Mouse (Mus musculus) myocyte (in vitro differentiated cells): ENCODE measurements at regions not wholly inside any gene's neighbourhood (a gene's known extent, or its start where the extent isn't known, plus 50 kb on each side); places are given as distances from the start of the nearest gene placed in this dataset.

Experiments used
- CEBPB ChIP-seq: IDR thresholded peaks from 2 replicates; pipeline ENCODE4 v1.6.1; 2011; ENCODE audit warnings: mild to moderate bottlenecking, moderate library complexity; ENCODE audit not compliant: poor library complexity, insufficient read depth, severe bottlenecking
- E2F4 ChIP-seq: IDR thresholded peaks from one replicate; pipeline ENCODE4 v1.6.1; 2011; ENCODE audit warnings: mild to moderate bottlenecking, control low read depth, moderate library complexity; ENCODE audit not compliant: insufficient read depth
- MAX ChIP-seq: IDR thresholded peaks from one replicate; pipeline ENCODE4 v1.6.1; 2011; ENCODE audit warnings: low read depth, mild to moderate bottlenecking, control low read depth
- MYOD1 ChIP-seq, 3 experiments: IDR thresholded peaks; one replicate each; pipeline ENCODE4 v1.6.1; 2011; ENCODE audit warnings: control low read depth in 2 of 3, low read depth in 2 of 3, mild to moderate bottlenecking in 2 of 3, moderate library complexity in 1 of 3; ENCODE audit not compliant: insufficient read length in 2 of 3, control insufficient read depth in 1 of 3
- MYOG ChIP-seq, 3 experiments: IDR thresholded peaks; one replicate each; pipeline ENCODE4 v1.6.1; 2011; ENCODE audit warnings: control low read depth in 2 of 3, low read depth in 2 of 3, mild to moderate bottlenecking in 2 of 3; ENCODE audit not compliant: insufficient read length in 2 of 3, control insufficient read depth in 1 of 3, insufficient read depth in 1 of 3
- POLR2A ChIP-seq: IDR thresholded peaks from one replicate; pipeline ENCODE4 v1.6.1; 2011; ENCODE audit warnings: low read depth, mild to moderate bottlenecking, control low read depth, moderate library complexity; ENCODE audit not compliant: insufficient read length
- POLR2AphosphoS2 ChIP-seq: IDR thresholded peaks from one replicate; pipeline ENCODE4 v1.6.1; 2011; ENCODE audit warnings: low read depth, control low read depth; ENCODE audit not compliant: insufficient read length
- REST ChIP-seq: IDR thresholded peaks from one replicate; pipeline ENCODE4 v1.6.1; 2011; ENCODE audit warnings: mild to moderate bottlenecking, control low read depth, moderate library complexity; ENCODE audit not compliant: insufficient read depth, insufficient read length
- SRF ChIP-seq: IDR thresholded peaks from one replicate; pipeline ENCODE4 v1.6.1; 2011; ENCODE audit warnings: low read depth; ENCODE audit not compliant: control insufficient read depth, insufficient read length
- TCF12 ChIP-seq: IDR thresholded peaks from one replicate; pipeline ENCODE4 v1.6.1; 2011; ENCODE audit warnings: mild to moderate bottlenecking, control low read depth; ENCODE audit not compliant: poor library complexity, insufficient read depth, severe bottlenecking
- TCF3 ChIP-seq: IDR thresholded peaks from one replicate; pipeline ENCODE4 v1.6.1; 2011; ENCODE audit warnings: low read depth, control low read depth; ENCODE audit not compliant: insufficient read length
- USF1 ChIP-seq: IDR thresholded peaks from one replicate; pipeline ENCODE4 v1.6.1; 2011; ENCODE audit warnings: low read depth, mild to moderate bottlenecking, control low read depth, moderate library complexity

DNA sequence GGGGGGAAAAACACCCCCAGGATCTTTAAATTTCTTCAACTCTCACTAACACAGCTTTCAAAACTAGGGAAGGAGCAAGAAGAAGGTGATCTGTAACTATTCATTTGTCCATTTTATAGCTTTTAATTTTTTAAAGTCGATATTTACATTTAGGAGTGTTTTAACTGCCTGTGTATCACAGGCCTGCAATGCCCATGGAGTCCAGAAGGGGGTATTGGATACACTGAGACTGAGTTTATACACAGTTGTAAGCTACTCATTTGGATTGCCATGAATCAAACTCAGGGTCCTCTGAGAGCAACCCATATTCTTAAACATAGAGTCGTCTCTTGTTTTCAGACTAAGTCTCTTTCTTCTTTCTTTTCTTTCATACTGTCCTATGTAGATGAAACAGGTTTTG is 679.1 kb downstream of the Kcna4 start:
- no peak for TF ChIP-seq TCF3
- TF ChIP-seq MYOD1 (IDR thresholded peaks at IDR 0.05; ENCODE audit: control insufficient read depth in 1 of 3, insufficient read length in 2 of 3, low read depth in 2 of 3), result no peak
- no peak for TF ChIP-seq POLR2A
- no peak for TF ChIP-seq CEBPB
- TF ChIP-seq TCF12, result no peak
- no peak for TF ChIP-seq REST
- no peak for TF ChIP-seq POLR2AphosphoS2
- no peak for TF ChIP-seq MAX
- no peak for TF ChIP-seq USF1
- TF ChIP-seq E2F4, result no peak
- TF ChIP-seq MYOG (IDR thresholded peaks at IDR 0.05; ENCODE audit: control insufficient read depth in 1 of 3, insufficient read depth in 1 of 3, insufficient read length in 2 of 3, low read depth in 2 of 3), result no peak
- TF ChIP-seq SRF, result no peak
